ENCODE assay signal across 17 mouse cellular contexts in genomic region chr1:159386458-159386857, GRCm38 (mm10).
DNase-seq lines count a peak whose midpoint lies in the region; ATAC-seq and TF ChIP-seq lines count a peak whose summit lies in the region.
"Had no signal": no experiment of that assay in that cellular context is flagged by ENCODE, and none has a peak within 500 bp of the region (broad histone marks: within the 10 kb centered on the region; RNA-seq: fewer than 3 reads in every experiment).

No protein-coding gene starts in this region.

- H3K4me2 ChIP-seq in forebrain, embryonic 15.5 days (replicated peaks) = no peak overlapping the region
- H3K4me2 ChIP-seq in forebrain, embryonic 11.5 days (ENCODE audit: low read depth, low read length, severe bottlenecking) = no peak overlapping the region
- H3K4me2 ChIP-seq in stomach, embryonic 15.5 days = no peak overlapping the region
- H3K4me2 ChIP-seq in stomach, postnatal 0 days (replicated peaks; ENCODE audit: low read depth) = no peak overlapping the region
- H3K4me2 ChIP-seq in hindbrain, embryonic 14.5 days (replicated peaks) = no peak overlapping the region
- no peak overlapping the region for H3K4me2 ChIP-seq in hindbrain, postnatal 0 days (ENCODE audit: low read depth, low read length)
- H3K4me2 ChIP-seq: embryonic facial prominence, embryonic 13.5 days; liver, embryonic 12.5 days; neural tube, embryonic 15.5 days had no signal

- no peak for DNase-seq in forebrain, embryonic 11.5 days (ENCODE audit: low spot score)
- no peak for DNase-seq in stomach, postnatal 0 days (ENCODE audit: low spot score)
- DNase-seq in layer of hippocampus, adult 9-11 months = peak; percentile 62
- DNase-seq in right cerebral cortex, postnatal 36 days (ENCODE audit: low spot score in 2 of 2) = peak; percentile 43 to 69
- no peak for DNase-seq in hindbrain, embryonic 14.5 days (ENCODE audit: low spot score)
- DNase-seq in hindbrain, postnatal 0 days (ENCODE audit: low spot score) = no peak
- DNase-seq: adrenal gland, postnatal 25 days; heart, adult 2 months; heart, postnatal 14 days; thymus, postnatal 4 days had no signal

- H3K36me3 ChIP-seq in forebrain, embryonic 15.5 days = no peaks in the 10 kb centered on the region
- H3K36me3 ChIP-seq in forebrain, embryonic 11.5 days (ENCODE audit: control insufficient read depth, insufficient read depth, low read length) = no peaks in the 10 kb centered on the region
- H3K36me3 ChIP-seq in stomach, embryonic 15.5 days = no peaks in the 10 kb centered on the region
- no peaks in the 10 kb centered on the region for H3K36me3 ChIP-seq in stomach, postnatal 0 days (ENCODE audit: control insufficient read depth, insufficient read depth, low read length)
- no peaks in the 10 kb centered on the region for H3K36me3 ChIP-seq in hindbrain, embryonic 14.5 days (replicated peaks; ENCODE audit: control insufficient read depth, insufficient read depth)
- no peaks in the 10 kb centered on the region for H3K36me3 ChIP-seq in hindbrain, postnatal 0 days (ENCODE audit: insufficient read depth, low read length)
- H3K36me3 ChIP-seq: embryonic facial prominence, embryonic 13.5 days; liver, embryonic 12.5 days; neural tube, embryonic 15.5 days had no signal

- H3K4me1 ChIP-seq in forebrain, embryonic 15.5 days = peaks cover 6% of the 10 kb centered on the region
- no peaks in the 10 kb centered on the region for H3K4me1 ChIP-seq in forebrain, embryonic 11.5 days (replicated peaks; ENCODE audit: control insufficient read depth, insufficient read depth, low read length)
- no peaks in the 10 kb centered on the region for H3K4me1 ChIP-seq in stomach, embryonic 15.5 days
- no peaks in the 10 kb centered on the region for H3K4me1 ChIP-seq in stomach, postnatal 0 days (replicated peaks; ENCODE audit: control insufficient read depth, insufficient read depth)
- H3K4me1 ChIP-seq in hindbrain, embryonic 14.5 days (replicated peaks; ENCODE audit: control insufficient read depth, insufficient read depth, low read length) = no peaks in the 10 kb centered on the region
- no peaks in the 10 kb centered on the region for H3K4me1 ChIP-seq in hindbrain, postnatal 0 days (ENCODE audit: insufficient read depth, low read length)
- H3K4me1 ChIP-seq: embryonic facial prominence, embryonic 13.5 days; liver, embryonic 12.5 days; megakaryocyte, embryonic 14.5 days had no signal

- peak; percentile 51; the same call in 1 of the 2 replicates for ATAC-seq in forebrain, embryonic 15.5 days (replicated peaks)
- no peak for ATAC-seq in forebrain, embryonic 11.5 days (replicated peaks; ENCODE audit: low FRiP score)
- peak; percentile 60; the same call in 1 of the 2 replicates for ATAC-seq in stomach, embryonic 15.5 days (ENCODE audit: insufficient read depth, low FRiP score, low read depth)
- no peak for ATAC-seq in stomach, postnatal 0 days (ENCODE audit: low FRiP score, low TSS enrichment)
- ATAC-seq in hindbrain, embryonic 14.5 days (ENCODE audit: low FRiP score) = no peak
- no peak for ATAC-seq in hindbrain, postnatal 0 days
- ATAC-seq: CD4-positive, CD25-positive, alpha-beta regulatory T cell, adult 4 months; liver, embryonic 12.5 days had no signal

- H3K27ac ChIP-seq in forebrain, embryonic 15.5 days (replicated peaks) = no peak overlapping the region
- no peak overlapping the region for H3K27ac ChIP-seq in forebrain, embryonic 11.5 days (ENCODE audit: low read depth, low read length)
- no peak overlapping the region for H3K27ac ChIP-seq in stomach, embryonic 15.5 days
- H3K27ac ChIP-seq in stomach, postnatal 0 days (replicated peaks) = no peak overlapping the region
- H3K27ac ChIP-seq in hindbrain, embryonic 14.5 days = no peak overlapping the region
- H3K27ac ChIP-seq in hindbrain, postnatal 0 days = no peak overlapping the region
- H3K27ac ChIP-seq: embryonic facial prominence, embryonic 13.5 days; heart, adult 2 months; liver, embryonic 12.5 days; neural tube, embryonic 15.5 days had no signal

- no peak overlapping the region for H3K9ac ChIP-seq in forebrain, embryonic 15.5 days (replicated peaks)
- H3K9ac ChIP-seq in forebrain, embryonic 11.5 days (ENCODE audit: low read length) = no peak overlapping the region
- no peak overlapping the region for H3K9ac ChIP-seq in stomach, embryonic 15.5 days
- no peak overlapping the region for H3K9ac ChIP-seq in stomach, postnatal 0 days (ENCODE audit: low read length)
- H3K9ac ChIP-seq in hindbrain, embryonic 14.5 days = no peak overlapping the region
- H3K9ac ChIP-seq in hindbrain, postnatal 0 days (replicated peaks; ENCODE audit: low read length) = no peak overlapping the region
- H3K9ac ChIP-seq: embryonic facial prominence, embryonic 13.5 days; liver, embryonic 12.5 days; neural tube, embryonic 15.5 days had no signal

- H3K27me3 ChIP-seq in forebrain, embryonic 15.5 days = no peaks in the 10 kb centered on the region
- no peaks in the 10 kb centered on the region for H3K27me3 ChIP-seq in forebrain, embryonic 11.5 days (ENCODE audit: control insufficient read depth, insufficient read depth, low read length)
- no peaks in the 10 kb centered on the region for H3K27me3 ChIP-seq in stomach, embryonic 15.5 days (replicated peaks)
- H3K27me3 ChIP-seq in stomach, postnatal 0 days (ENCODE audit: control insufficient read depth, insufficient read depth, low read length) = no peaks in the 10 kb centered on the region
- no peaks in the 10 kb centered on the region for H3K27me3 ChIP-seq in hindbrain, embryonic 14.5 days (ENCODE audit: control insufficient read depth, insufficient read depth, low read length)
- H3K27me3 ChIP-seq in hindbrain, postnatal 0 days (ENCODE audit: insufficient read depth, low read length) = no peaks in the 10 kb centered on the region
- H3K27me3 ChIP-seq: embryonic facial prominence, embryonic 13.5 days; liver, embryonic 12.5 days; neural tube, embryonic 15.5 days had no signal

- H3K9me3 ChIP-seq in forebrain, embryonic 15.5 days = no peaks in the 10 kb centered on the region
- no peaks in the 10 kb centered on the region for H3K9me3 ChIP-seq in forebrain, embryonic 11.5 days (ENCODE audit: control insufficient read depth, low read length)
- no peaks in the 10 kb centered on the region for H3K9me3 ChIP-seq in stomach, embryonic 15.5 days
- no peaks in the 10 kb centered on the region for H3K9me3 ChIP-seq in stomach, postnatal 0 days (ENCODE audit: control insufficient read depth, low read length)
- H3K9me3 ChIP-seq in hindbrain, embryonic 14.5 days (ENCODE audit: control insufficient read depth, low read length) = no peaks in the 10 kb centered on the region
- no peaks in the 10 kb centered on the region for H3K9me3 ChIP-seq in hindbrain, postnatal 0 days (ENCODE audit: low read length)
- H3K9me3 ChIP-seq: embryonic facial prominence, embryonic 13.5 days; liver, embryonic 12.5 days; megakaryocyte, embryonic 14.5 days; neural tube, embryonic 15.5 days had no signal

- no peak overlapping the region for H3K4me3 ChIP-seq in forebrain, embryonic 15.5 days
- no peak overlapping the region for H3K4me3 ChIP-seq in forebrain, embryonic 11.5 days (ENCODE audit: low read depth, low read length)
- no peak overlapping the region for H3K4me3 ChIP-seq in stomach, embryonic 15.5 days (replicated peaks)
- no peak overlapping the region for H3K4me3 ChIP-seq in stomach, postnatal 0 days (ENCODE audit: low read depth, low read length)
- no peak overlapping the region for H3K4me3 ChIP-seq in hindbrain, embryonic 14.5 days (replicated peaks; ENCODE audit: low read length)
- H3K4me3 ChIP-seq in hindbrain, postnatal 0 days (ENCODE audit: low read length) = no peak overlapping the region
- H3K4me3 ChIP-seq: embryonic facial prominence, embryonic 13.5 days; heart, adult 2 months; liver, embryonic 12.5 days; megakaryocyte, embryonic 14.5 days; neural tube, embryonic 15.5 days had no signal

- TF ChIP-seq CTCF in stomach, postnatal 0 days (IDR thresholded peaks at IDR 0.05; ENCODE audit: low read depth) = no peak
- no peak for TF ChIP-seq CTCF in hindbrain, postnatal 0 days (IDR thresholded peaks at IDR 0.05; ENCODE audit: low read depth)

- 52% methylated on average over 5 of the region's 5 CpGs for WGBS in forebrain, embryonic 15.5 days
- 74% methylated on average over 5 of the region's 5 CpGs for WGBS in forebrain, embryonic 11.5 days
- 50% methylated on average over 5 of the region's 5 CpGs for WGBS in stomach, embryonic 15.5 days
- WGBS in stomach, postnatal 0 days = 41% methylated on average over 5 of the region's 5 CpGs
- WGBS in hindbrain, embryonic 14.5 days = 46% methylated on average over 5 of the region's 5 CpGs
- WGBS in hindbrain, postnatal 0 days = 54% methylated on average over 5 of the region's 5 CpGs

- TF ChIP-seq EP300 in stomach, postnatal 0 days (optimal IDR thresholded peaks at IDR 0.05) = no peak

Comparison
In these comparisons a context has a peak if more than half of its experiments do, and no peak if none do; other contexts are left out.
1. ATAC-seq: peak in forebrain, embryonic 15.5 days (single experiment) and stomach, embryonic 15.5 days (single experiment); none in forebrain, embryonic 11.5 days (single experiment), stomach, postnatal 0 days (single experiment), hindbrain, embryonic 14.5 days (single experiment) and hindbrain, postnatal 0 days (single experiment).
2. DNase-seq: peak in layer of hippocampus, adult 9-11 months (single experiment) and right cerebral cortex, postnatal 36 days (2 of 2); none in forebrain, embryonic 11.5 days (single experiment), stomach, postnatal 0 days (single experiment), hindbrain, embryonic 14.5 days (single experiment) and hindbrain, postnatal 0 days (single experiment).